Mouse (Mus musculus): ENCODE measurements at regions not wholly inside any gene's neighbourhood (a gene's known extent, or its start where the extent isn't known, plus 50 kb on each side); places are given as distances from the start of the nearest gene placed in this dataset.
A peak's percentile ranks its signal among the peaks of the same experiment; 100 is the strongest.

DNA sequence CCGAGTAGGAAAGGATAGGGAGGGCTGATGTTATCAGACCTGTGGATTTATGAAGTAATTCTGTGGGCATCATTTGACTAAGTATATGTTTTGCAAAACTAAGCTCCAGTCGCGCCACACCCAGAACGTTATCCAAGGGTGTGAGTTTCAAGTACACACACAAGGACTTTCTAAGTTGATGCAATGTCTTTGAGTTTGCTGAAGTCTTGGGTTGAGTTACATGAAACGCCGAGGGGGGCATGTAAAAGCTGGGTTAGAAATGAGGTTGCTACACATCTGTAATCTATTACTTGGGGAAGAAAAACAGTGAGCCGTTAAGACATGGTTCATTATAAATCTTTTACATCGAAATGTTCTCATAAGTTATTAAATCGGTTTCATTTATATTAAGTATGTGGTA is 102.1 kb upstream of the Cnot2 start:
- H3K27me3 ChIP-seq = no peaks in the 10 kb centered on the region
- no peaks in the 10 kb centered on the region for H3K9me3 ChIP-seq
- no peak overlapping the region for H3K9ac ChIP-seq
- no peak overlapping the region for H3K4me3 ChIP-seq
- no peak for ATAC-seq (ENCODE audit: insufficient number of reproducible peaks, low FRiP score, low TSS enrichment, low read depth)
- no peak overlapping the region for H3K27ac ChIP-seq
- H3K4me1 ChIP-seq = peaks cover 3% of the 10 kb centered on the region; the same call in 1 of the 2 replicates
- no peak overlapping the region for H3K4me2 ChIP-seq
- WGBS = 27% methylated on average over 9 of the region's 9 CpGs
- no peaks in the 10 kb centered on the region for H3K36me3 ChIP-seq

DNA sequence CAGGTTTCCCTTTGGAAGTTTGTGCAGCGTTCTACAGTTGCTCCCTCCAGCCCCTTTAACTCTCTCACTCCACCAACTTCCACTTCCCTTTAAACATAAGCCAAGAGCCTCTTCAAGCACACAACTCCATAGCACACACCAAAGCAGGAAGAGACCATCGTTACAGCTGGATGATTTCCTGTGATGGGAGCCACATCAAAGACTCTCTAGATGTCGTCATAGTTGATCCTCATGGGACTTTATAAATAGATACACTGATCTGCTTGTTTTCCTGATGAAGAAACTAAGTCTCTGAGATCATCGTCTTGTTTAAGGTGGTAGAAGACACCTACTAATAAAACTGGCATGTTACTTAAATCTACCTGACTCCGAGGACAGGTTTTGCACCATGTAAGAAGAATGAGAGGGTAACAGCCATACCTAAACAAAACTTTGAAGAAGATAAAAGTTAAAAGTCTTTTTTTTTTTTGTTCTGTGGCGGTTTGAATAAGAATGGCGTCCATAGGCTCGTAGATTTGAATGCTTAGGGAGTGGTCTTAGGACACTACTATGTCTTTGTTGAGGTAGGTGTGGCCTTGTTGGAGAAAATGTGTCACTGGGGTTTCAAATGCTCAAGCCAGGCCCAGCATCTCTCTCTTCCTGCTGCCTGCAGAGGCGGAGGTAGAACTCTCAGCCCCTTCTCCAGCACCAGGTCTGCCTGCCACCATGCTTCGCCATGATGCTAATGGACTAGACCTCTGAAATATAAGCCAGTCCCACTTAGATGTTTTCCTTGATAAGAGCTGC is 97.8 kb upstream of the Cnot2 start:
- H3K36me3 ChIP-seq = no peaks in the 10 kb centered on the region
- H3K27me3 ChIP-seq = no peaks in the 10 kb centered on the region
- no peaks in the 10 kb centered on the region for H3K9me3 ChIP-seq
- H3K4me2 ChIP-seq = no peak overlapping the region
- ATAC-seq (ENCODE audit: insufficient number of reproducible peaks, low FRiP score, low TSS enrichment, low read depth) = no peak
- H3K4me1 ChIP-seq = peaks cover 8% of the 10 kb centered on the region; the same call in 1 of the 2 replicates
- H3K4me3 ChIP-seq = no peak overlapping the region
- H3K27ac ChIP-seq = no peak overlapping the region
- no peak overlapping the region for H3K9ac ChIP-seq
- 78% methylated on average over 10 of the region's 10 CpGs for WGBS

DNA sequence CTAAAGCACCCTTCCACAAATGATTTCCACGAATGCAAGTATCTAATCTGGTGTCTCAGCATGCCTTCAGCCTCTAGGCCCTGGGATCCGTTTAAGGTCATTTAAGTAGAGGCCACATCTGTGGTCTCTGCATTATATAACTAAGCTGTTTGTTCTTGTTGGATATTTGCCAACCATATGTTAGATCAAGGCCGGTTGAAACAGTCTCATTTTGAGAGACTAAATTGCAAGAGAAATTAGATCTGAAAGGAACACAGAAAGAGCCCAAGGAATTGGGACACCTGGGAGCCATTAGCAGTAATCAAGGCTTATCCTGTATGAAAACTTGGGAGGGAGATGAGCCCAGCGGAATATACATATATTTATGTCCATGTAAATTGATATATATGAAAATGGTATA is 96.6 kb upstream of the Cnot2 start:
- H3K27ac ChIP-seq = no peak overlapping the region

GRCm38 (mm10) chr10:116675171-116675570 is 93.9 kb upstream of the Cnot2 start:
- H3K4me2 ChIP-seq = 0 out of 2 replicates have a peak overlapping the region, but pooled peaks have one; percentile 10
- no peaks in the 10 kb centered on the region for H3K36me3 ChIP-seq
- no peak overlapping the region for H3K9ac ChIP-seq
- no peaks in the 10 kb centered on the region for H3K27me3 ChIP-seq
- no peak overlapping the region for H3K27ac ChIP-seq
- H3K4me1 ChIP-seq = 0 out of 2 replicates have a peak, but pooled peaks cover 6% of the 10 kb centered on the region
- WGBS = 35% methylated on average over 7 of the region's 7 CpGs
- no peaks in the 10 kb centered on the region for H3K9me3 ChIP-seq
- H3K4me3 ChIP-seq = no peak overlapping the region
- ATAC-seq (ENCODE audit: insufficient number of reproducible peaks, low FRiP score, low TSS enrichment, low read depth) = no peak

More for the DNA sequence above, 96.6 kb upstream of the Cnot2 start:
- Histone ChIP-seq H3K4me3 (no peak overlapping the region), H3K4me2 (no peak overlapping the region), H3K9me3 (no peaks in the 10 kb centered on the region), H3K36me3 (no peaks in the 10 kb centered on the region), H3K4me1 (peaks cover 6% of the 10 kb centered on the region; the same call in 1 of the 2 replicates), H3K27me3 (no peaks in the 10 kb centered on the region), H3K9ac (no peak overlapping the region)
- WGBS = 16% methylated on average over 4 of the region's 4 CpGs
- ATAC-seq (ENCODE audit: insufficient number of reproducible peaks, low FRiP score, low TSS enrichment, low read depth) = no peak

GRCm38 (mm10) chr10:116674348-116674747 is 93.0 kb upstream of the Cnot2 start:
- Histone ChIP-seq H3K9ac (no peak overlapping the region), H3K27ac (no peak overlapping the region), H3K36me3 (no peaks in the 10 kb centered on the region), H3K9me3 (no peaks in the 10 kb centered on the region), H3K4me1 (0 out of 2 replicates have a peak, but pooled peaks cover 6% of the 10 kb centered on the region), H3K27me3 (no peaks in the 10 kb centered on the region), H3K4me3 (no peak overlapping the region), H3K4me2 (no peak overlapping the region)
- WGBS = 62% methylated on average over 2 of the region's 2 CpGs
- no peak for ATAC-seq (ENCODE audit: insufficient number of reproducible peaks, low FRiP score, low TSS enrichment, low read depth)

GRCm38 (mm10) chr10:116658162-116658962 is 77.1 kb upstream of the Cnot2 start:
- no peaks in the 10 kb centered on the region for H3K4me1 ChIP-seq
- no peak overlapping the region for H3K4me3 ChIP-seq
- no peak for ATAC-seq (ENCODE audit: insufficient number of reproducible peaks, low FRiP score, low TSS enrichment, low read depth)
- H3K27me3 ChIP-seq = no peaks in the 10 kb centered on the region
- no peak overlapping the region for H3K27ac ChIP-seq
- no peaks in the 10 kb centered on the region for H3K9me3 ChIP-seq
- WGBS = 95% methylated on average over 6 of the region's 6 CpGs
- H3K4me2 ChIP-seq = no peak overlapping the region
- no peak overlapping the region for H3K9ac ChIP-seq
- no peaks in the 10 kb centered on the region for H3K36me3 ChIP-seq

- Histone ChIP-seq H3K9ac (no peak overlapping the region), H3K4me2 (no peak overlapping the region), H3K4me3 (no peak overlapping the region), H3K27me3 (no peaks in the 10 kb centered on the region), H3K36me3 (no peaks in the 10 kb centered on the region), H3K27ac (no peak overlapping the region), H3K4me1 (no peaks in the 10 kb centered on the region), H3K9me3 (no peaks in the 10 kb centered on the region)
- no peak for ATAC-seq (ENCODE audit: insufficient number of reproducible peaks, low FRiP score, low TSS enrichment, low read depth)
- 75% methylated on average over 7 of the region's 7 CpGs for WGBS
Observed at GRCm38 (mm10) chr10:116655891-116656290, 74.6 kb upstream of the Cnot2 start.

DNA sequence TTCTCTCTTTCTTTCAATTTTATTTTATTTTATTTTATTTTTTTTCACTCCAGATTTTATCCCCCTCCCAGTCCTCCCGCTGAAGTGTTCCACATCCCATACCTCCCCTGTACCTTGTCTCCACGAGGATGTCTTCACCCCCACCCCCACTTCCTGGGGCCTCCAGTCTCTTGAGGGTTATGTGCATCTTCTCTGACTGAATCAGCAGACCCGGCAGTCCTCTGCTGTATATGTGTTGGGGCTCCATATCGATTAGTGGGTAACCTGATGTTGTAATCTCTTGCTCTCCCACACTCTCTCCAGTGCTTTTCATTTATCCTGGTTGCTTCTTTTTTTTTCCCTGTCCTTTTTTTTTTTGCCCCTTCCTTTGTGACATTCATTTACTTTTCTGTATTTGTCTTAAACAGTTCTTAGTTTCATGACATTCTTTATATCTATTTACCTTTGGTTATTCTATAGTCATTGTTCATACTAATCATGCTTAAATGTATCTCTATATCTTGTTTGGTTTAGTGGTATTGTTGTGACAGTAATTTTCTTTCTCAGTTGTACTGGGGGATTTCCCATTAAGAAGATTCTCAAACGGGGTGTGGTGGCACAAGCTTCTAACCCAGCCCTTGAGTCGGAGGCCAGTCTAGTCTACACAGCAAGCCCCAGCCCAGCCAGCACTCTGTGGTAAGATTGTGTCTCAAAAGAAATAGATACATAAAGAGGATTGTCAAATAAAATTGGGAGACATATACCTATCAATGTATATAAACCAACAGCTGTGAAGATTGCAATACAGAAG is 73.9 kb upstream of the Cnot2 start:
- no peaks in the 10 kb centered on the region for H3K4me1 ChIP-seq
- no peak for ATAC-seq (ENCODE audit: insufficient number of reproducible peaks, low FRiP score, low TSS enrichment, low read depth)
- WGBS = 76% methylated on average over 6 of the region's 6 CpGs
- H3K9me3 ChIP-seq = no peaks in the 10 kb centered on the region
- H3K27me3 ChIP-seq = no peaks in the 10 kb centered on the region
- H3K4me3 ChIP-seq = no peak overlapping the region
- H3K4me2 ChIP-seq = no peak overlapping the region
- no peak overlapping the region for H3K27ac ChIP-seq
- no peak overlapping the region for H3K9ac ChIP-seq
- H3K36me3 ChIP-seq = no peaks in the 10 kb centered on the region

- 84% methylated on average over 14 of the region's 14 CpGs for WGBS
- Histone ChIP-seq H3K9ac (no peak overlapping the region), H3K27ac (no peak overlapping the region), H3K36me3 (no peaks in the 10 kb centered on the region), H3K4me1 (no peaks in the 10 kb centered on the region), H3K27me3 (no peaks in the 10 kb centered on the region), H3K4me2 (no peak overlapping the region), H3K4me3 (no peak overlapping the region), H3K9me3 (no peaks in the 10 kb centered on the region)
- no peak for ATAC-seq (ENCODE audit: insufficient number of reproducible peaks, low FRiP score, low TSS enrichment, low read depth)
Observed at GRCm38 (mm10) chr10:116654091-116654490, 72.8 kb upstream of the Cnot2 start.

DNA sequence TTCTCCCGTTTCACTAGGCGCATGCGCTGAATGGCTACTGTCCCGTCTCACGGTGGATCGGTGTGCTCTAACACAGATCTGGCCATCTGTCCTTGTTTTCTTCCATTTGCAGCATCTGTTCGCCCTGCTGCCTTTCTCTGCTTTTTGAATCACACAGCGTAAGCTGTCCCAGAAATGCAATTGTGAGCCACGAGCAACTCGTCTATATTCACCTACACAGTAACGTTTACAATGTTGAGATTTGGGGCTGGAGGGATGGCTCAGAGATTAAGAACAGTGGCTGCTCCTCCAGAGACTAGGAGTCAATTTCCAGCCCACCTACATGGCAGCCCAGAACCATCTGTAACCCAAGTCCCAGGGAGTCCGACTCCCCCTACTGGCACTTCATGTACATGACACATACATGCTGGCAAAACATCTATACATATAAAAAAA is 72.2 kb upstream of the Cnot2 start:
- no peak overlapping the region for H3K27ac ChIP-seq
- no peak overlapping the region for H3K4me3 ChIP-seq
- no peaks in the 10 kb centered on the region for H3K4me1 ChIP-seq
- no peak for ATAC-seq (ENCODE audit: insufficient number of reproducible peaks, low FRiP score, low TSS enrichment, low read depth)
- H3K27me3 ChIP-seq = no peaks in the 10 kb centered on the region
- H3K4me2 ChIP-seq = no peak overlapping the region
- no peaks in the 10 kb centered on the region for H3K36me3 ChIP-seq
- H3K9me3 ChIP-seq = no peaks in the 10 kb centered on the region
- WGBS = 77% methylated on average over 12 of the region's 12 CpGs
- no peak overlapping the region for H3K9ac ChIP-seq

DNA sequence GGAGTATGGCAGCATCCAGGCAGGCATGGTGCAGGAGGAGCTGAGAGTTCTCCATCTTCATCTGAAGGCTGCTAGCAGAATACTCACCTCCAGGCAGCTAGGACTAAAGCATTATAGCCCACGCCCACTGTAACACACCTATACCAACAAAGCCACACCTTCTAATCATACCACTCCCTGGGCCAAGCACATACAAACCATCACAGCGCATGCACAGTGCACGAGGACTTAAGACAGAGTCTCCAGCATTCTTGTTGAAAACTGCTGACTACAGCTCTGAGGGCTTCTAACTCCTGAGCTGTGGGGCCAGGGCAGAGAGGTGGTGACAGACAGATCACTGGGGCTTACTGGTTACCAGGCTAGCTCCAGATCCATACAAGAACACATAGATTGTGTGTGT is 68.0 kb upstream of the Cnot2 start:
- no peak overlapping the region for H3K27ac ChIP-seq
- no peaks in the 10 kb centered on the region for H3K36me3 ChIP-seq
- H3K4me1 ChIP-seq = no peaks in the 10 kb centered on the region
- H3K9ac ChIP-seq = no peak overlapping the region
- H3K4me2 ChIP-seq = no peak overlapping the region
- H3K27me3 ChIP-seq = no peaks in the 10 kb centered on the region
- no peak for ATAC-seq (ENCODE audit: insufficient number of reproducible peaks, low FRiP score, low TSS enrichment, low read depth)
- no peak overlapping the region for H3K4me3 ChIP-seq
- WGBS = 80% methylated on average over 3 of the region's 3 CpGs
- H3K9me3 ChIP-seq = no peaks in the 10 kb centered on the region
